Mouse (Mus musculus): ENCODE measurements around the gene Ints3.

The Ints3 gene

DNA sequence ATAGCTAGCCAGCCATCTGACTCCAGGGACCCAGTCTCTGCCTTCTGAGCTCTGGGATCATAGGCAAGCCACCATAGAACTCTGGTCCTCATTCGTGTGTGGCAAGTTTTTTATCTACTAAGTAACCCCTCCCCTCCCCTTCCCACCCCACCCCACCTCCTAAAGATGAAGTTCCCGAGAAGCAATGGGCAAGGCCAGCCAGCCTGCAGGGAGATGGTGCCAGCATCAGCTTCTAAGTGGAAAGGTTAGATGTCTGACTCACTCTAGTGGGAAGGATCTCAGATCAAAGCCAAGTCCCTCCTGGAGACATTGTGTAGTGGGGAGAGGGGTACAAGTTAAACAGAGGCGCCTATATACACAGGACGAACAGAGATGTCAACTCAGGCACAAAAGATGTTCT, 42.4 kb downstream of the Ints3 start:
- no peak for DNase-seq (ENCODE audit: low spot score in 2 of 2)

DNA sequence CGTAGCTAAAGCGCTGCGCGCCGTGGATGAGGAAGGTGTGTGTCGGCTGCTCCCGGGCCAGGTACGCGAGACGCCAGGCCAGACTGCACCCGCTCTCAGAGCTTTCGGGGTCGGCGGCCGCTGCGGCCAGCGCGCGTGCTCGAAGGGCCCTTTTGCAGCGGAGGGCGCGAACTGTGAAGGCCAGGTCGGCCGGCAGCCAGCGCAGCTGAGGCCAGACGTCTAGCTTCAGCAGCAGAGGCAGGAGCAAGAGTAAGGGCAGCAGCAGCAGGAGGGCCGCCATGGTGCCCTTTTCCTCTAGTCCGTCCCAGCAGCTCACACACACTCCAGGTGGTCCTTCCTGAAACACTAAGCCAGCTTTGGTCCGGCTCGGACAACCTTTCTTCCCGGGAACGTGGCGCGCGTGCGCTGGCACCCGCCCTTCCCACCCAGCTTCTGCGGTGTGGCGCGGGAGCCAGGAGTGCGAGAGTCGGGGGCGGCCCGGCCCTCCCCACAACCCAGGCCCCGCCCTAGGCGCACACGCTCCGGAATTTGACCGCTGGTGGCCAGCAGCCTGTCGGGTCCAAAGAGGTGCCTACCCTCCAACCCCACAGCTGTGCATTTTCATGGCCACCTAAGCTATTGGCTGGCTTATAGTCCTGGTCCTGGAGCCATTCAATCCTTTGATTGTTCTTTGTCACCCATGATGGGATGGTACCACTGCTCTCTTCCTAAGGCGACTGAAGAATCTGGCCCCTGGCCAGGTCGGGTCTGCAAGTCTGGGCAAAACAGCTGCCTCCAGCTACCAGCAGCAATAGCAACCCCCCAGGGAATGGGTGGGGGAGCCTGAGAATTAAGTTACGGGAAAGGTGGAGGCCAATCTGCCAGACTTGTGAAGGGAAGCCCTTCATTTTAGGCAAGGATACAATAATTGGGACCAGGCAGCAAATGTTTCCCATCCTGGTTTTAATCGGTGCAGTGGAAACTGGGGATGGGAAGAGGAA, 43.6 kb downstream of the Ints3 start, which contains the start of gene Slc27a3:
Slc27a3 (minus strand) TSS at position 428 of the 980 bp plus-strand sequence.
- no peak for DNase-seq (ENCODE audit: low spot score in 2 of 2)

DNA sequence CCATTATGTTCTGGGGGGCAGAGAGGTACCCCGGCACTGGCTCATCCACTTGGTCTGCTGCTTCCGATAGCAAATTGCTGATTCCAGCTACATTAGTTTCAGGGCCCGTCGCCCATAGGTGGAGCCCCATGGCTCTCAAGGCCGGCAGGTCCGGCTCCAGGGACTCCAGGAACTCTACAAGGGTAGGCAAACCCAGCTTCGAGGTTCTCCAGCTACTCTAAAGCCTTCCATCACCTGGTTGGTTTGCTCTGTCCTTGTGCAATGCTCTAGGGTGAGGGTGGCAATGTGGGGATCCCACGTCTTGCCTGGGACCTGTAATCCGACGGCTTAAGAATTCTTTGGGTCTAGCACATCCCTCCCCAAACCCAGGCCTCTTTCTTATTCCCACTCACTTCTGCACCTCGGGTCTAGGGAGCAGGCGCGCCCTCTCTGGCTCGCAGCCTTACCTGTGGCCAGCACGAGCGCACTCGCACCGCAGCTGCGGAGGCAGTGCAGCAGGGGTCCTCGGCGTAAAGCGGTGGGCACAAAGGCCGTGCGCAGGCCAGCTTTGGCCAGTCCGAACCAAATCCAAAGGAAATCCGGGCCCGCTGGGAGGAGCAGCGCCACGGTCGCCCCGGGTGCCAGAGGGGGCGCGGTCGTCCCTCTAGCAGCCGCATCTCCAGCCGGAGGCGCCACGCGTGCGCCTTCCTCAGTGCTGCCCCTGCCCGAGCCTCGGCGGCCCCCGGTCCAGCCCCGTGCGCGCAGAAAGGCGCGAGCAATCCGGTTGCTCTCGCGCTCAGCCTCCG, 44.5 kb downstream of the Ints3 start:
- DNase-seq (ENCODE audit: low spot score in 2 of 2), result no peak

DNA sequence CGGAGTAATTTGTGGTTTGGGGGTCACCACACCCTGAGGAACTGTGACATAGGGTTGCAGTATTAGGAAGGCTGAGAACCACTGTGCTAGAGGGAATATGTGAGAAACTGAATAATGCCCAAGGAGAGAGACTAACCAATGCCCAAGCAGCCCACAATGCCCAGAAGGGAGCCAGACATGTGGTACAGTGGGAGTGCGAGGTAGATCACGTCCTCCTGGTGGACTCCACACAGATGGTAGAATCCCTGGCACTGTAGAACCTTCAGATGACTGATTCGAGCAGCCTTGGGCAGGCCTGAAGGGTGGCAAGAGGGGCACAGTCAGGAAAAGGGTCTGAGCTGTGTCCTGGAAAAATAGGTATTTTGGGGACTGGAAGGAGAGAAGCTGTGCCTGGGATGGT, 45.2 kb downstream of the Ints3 start:
- DNase-seq (ENCODE audit: low spot score in 2 of 2), result no peak

DNA sequence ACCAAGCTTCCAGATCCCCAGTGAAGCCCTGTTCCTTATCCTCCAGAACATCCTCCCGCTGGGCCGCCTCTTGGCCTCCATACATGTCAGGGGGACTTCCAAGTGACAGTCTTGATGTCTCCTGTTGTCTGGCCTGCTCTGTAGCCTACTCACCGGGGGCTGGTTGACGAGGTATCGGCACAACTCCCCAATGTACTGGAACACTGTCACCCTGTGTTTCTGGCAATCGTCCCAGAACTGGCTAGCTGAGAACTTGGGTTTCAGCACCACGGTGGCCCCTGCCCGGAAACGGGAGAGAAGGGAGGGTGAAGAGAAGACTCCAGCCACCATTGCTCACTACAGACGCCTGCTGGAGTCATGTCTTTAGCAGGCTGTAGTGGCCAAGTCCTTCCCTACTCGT, 45.9 kb downstream of the Ints3 start:
- DNase-seq (ENCODE audit: low spot score in 2 of 2), result no peak

DNA sequence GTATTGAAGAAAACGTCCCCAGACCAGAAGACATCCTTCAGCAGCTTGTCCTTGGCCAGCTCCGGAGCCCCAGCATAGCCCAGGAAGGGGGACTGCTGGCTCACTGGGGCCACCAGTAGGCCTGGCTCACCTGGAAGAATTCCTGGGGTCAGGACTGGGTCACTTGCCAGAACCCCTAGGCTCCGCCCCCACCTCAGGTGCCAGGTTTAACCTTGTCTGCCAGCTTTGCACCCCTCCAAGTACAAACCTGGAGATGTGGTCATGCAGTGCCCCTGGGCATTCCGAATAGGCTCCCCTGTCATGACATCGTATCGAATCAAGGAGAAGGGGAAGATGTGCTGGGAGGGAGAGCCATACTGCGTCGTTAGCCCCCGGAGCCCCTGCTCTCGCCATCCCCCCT, 46.6 kb downstream of the Ints3 start:
- no peak for DNase-seq (ENCODE audit: low spot score in 2 of 2)

DNA sequence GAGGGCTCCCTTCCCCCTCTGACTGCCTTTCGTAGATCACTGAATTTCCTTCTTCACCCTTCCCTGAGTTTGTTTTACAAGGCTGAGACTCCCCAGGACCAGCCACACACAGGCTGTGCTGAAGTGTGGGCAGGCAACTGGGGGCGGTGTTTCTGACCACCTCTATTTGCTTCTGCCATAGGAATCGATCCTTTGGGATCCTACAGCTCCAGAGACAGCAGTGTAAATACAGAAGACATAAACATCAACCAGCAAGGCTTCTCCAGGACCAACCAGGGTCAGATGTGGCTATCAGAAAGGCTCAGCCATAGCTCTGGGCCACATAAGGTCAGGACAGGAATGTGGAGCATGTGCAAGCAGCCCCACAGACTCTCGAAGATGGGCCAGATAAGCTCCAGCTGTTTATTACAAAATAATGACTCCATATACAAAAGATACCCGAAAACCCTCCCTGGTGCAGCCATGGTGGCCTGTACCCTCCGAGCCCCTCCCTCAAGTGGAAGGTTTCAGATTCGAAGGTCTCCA, 48.5 kb downstream of the Ints3 start:
- no peak for DNase-seq (ENCODE audit: low spot score in 2 of 2)

DNA sequence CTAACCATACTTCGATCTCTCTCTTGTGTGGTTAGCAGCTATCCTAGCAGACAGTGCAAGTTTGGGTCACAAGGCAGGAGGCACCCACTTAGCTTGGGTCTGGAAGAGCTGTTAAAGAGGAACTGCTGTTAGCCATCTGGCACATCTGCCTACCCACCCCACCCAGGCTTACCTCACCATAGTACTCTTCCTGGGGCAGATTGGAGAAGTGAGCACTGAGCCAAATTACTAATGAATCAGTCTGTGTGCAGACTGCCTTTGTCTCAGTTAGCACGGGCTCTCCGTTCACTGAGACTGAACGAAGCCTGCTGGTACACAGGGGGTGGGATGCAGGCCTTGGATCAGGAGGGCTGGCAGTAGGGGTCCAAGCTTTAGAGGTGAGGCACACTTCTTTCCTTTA, 49.7 kb downstream of the Ints3 start:
- peak in 1 of 2 experiments; percentile 76 for DNase-seq (ENCODE audit: low spot score in 2 of 2)

DNA sequence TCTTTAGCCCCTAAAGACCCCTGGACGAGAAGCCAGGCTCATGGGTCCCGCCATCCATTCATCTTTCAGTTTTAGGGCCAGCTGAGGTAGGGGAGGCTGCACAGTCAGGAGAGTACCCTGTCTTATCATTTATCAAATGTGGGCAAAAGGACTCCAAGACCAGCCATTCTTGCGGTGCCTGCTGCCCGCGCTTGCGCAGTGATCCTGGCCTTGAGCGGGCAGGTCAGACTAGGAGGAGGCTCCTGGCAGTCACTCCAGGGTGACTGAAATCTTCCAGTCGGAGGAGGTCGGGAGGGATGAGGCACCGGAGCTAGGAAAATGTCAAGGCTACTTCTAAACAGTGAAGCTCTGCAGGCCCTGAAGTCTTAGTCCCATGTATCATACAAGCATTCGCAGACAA, 51.7 kb downstream of the Ints3 start:
- no peak for DNase-seq (ENCODE audit: low spot score in 2 of 2)

DNA sequence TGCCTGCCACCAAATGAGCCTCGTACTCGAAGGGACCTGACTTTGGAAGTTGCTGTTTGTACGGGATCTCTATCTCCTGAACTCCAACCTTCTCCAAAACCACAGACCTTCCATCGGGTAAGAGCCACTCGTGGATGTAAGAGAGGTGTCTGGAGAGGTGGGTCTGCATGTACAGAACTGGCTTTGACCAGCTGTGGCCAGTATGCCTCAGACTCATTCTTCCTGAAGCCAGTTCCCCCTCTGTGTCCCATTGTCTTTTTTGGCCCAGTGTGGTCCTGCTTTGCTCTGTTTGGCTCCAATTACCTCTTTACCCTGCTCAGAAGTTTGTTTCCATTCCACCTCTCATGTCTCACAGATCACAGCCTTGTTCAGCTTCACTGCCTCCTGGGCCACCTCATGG, 54.9 kb downstream of the Ints3 start:
- DNase-seq (ENCODE audit: low spot score in 2 of 2), result no peak

DNA sequence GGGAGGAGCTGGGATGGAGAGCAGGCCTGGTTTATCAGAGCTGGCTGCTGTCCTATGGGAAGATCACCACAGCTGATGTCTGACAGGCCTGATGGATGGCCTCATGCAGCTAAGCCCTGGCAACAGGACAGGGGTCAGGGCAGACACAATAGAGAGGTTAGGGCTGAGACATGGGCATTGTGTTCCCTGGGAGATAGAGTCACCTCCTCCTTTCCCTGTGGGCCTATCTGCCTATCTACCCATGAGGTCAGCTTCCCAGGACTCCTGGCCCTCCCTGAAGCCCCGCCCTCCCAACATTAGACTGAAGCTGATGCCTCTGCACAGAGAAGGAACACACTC, 57.2 kb downstream of the Ints3 start:
- DNase-seq (ENCODE audit: low spot score in 2 of 2), result no peak

DNA sequence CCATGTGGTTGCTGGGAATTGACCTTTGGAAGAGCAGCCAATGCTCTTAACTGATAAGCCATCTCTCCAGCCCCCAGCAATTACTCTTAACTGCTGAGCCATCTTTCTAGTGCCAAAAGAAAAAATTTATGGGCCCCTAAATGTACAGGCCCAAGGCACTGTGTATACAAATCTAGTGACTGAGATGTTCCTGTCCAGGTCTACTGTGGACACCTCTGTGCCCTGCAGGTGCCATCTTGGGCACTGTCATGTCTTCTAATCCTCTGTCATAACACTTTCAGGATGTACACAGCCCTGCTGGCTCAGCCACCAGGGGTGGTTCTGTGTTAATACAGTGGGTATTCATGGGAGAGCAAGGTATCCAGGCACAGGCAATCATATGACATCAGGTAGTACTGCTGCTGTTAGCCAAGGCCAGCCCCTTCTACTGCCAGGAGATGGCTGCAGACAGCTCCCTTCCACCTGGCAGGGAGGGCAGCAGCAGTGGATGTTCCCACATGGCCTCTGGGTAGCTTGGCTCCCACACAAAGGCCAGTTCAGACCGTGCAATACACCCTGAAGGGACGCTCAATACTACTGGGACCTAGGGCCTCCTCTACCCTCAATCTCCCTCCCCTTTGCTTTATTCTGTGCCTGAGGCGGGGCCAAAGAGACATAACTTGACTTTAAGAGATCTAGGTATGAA, 57.7 kb downstream of the Ints3 start:
- no peak for DNase-seq (ENCODE audit: low spot score in 2 of 2)

DNA sequence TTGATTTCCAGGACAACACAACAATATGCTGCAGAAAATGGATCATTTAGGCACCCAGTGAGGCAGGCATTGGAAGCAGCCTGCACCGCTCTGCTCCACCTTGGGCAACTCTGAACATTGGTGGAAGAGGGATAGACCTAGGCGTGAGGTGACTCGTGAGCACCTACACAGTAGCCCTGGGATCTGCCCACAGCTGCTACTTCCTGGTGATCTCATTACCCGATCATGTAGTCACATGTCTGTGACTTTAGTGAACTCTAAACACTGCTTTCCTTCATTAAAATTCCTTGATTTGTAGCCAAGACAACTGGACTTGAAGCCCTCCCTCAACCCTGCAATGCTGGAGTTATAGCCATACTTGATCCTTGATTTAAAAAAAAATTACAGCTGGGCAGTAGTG, 59.1 kb downstream of the Ints3 start:
- no peak for DNase-seq (ENCODE audit: low spot score in 2 of 2)

DNA sequence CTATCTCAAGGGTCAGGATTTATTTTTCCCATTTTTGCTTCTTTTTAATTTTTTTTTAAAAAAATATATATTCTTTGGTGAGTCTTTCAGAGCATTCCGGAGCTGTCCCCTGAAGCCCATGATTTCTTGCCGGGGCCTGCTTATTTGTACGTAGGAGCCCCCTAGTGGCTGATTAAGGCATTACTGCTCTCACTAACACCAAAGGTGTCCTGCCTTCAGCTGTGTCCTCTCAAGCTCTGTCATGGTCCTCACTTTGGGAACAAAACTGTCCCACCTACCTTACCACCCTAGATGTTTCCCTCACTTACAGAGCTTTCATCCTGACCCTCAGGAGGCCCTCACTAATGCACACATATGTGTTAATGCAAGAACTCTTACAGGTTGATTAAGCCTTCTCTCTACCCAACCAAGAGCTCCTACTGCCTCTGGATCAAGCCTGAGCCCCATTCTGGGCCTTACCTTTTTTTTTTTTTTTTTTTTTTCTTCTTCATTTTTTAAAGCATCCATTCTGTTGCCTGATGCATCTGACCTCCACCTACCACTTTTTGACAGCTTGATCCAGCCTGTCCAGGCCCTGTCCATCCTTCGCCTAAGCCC, 59.9 kb downstream of the Ints3 start:
- peak; percentile 73 to 79 for DNase-seq (ENCODE audit: low spot score in 2 of 2)

DNA sequence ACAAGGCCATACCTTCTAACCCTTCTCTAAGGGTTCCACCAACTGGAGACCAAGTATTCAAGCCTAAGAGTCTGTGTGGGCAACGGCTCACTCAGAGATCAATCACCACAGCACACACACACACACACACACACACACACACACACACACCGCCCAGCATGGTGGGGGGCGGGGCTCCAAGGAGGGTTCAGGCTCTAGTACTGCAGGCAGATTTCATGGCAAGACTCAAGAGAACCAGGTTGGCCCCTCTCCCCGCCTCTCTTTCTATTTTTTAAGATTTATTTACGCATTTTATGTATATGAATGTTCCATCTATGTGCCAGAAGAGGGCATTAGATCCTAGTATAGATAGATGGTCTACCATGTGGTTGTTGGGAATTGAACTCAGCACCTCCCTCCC, 60.6 kb downstream of the Ints3 start:
- DNase-seq (ENCODE audit: low spot score in 2 of 2), result no peak

DNA sequence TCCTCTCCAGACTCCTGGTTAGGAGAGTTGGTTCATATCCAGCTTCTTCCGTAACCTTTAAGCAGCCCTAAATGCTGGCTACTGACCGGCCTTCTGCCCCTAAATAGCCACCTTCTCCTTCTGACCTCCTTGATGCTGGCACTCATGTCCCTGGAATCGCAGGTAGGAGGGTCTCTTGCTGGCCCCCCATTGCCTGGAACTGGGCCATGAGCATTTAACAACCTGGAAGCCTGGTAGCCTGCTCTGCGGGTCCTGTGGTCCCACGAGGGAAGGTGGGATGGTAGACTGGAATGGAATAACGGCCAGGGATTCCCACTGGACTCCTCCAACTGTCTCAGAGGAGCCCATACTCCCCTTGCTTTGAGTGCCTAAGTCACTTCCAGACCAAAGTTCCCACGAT, 61.6 kb downstream of the Ints3 start:
- DNase-seq (ENCODE audit: low spot score in 2 of 2), result no peak

DNA sequence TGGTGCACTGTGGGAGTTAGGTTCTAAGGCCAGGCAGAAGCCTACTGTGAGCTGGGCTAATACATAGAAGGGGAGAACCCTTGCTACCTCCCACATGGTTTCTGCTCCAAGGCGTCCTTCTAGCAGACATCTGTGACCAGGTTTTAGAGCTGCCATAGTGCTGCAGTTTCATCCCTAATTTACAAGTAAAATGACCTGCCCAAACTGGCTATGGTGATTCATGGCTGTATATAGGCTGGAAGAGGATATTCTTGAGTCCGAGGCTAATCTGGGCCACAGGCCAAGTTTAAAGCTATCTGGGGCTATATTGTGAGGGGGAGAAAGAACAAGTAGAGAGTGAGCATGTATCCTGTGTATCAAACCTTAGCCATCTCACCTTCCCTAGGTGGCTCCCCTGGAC, 64.4 kb downstream of the Ints3 start:
- no peak for DNase-seq (ENCODE audit: low spot score in 2 of 2)

DNA sequence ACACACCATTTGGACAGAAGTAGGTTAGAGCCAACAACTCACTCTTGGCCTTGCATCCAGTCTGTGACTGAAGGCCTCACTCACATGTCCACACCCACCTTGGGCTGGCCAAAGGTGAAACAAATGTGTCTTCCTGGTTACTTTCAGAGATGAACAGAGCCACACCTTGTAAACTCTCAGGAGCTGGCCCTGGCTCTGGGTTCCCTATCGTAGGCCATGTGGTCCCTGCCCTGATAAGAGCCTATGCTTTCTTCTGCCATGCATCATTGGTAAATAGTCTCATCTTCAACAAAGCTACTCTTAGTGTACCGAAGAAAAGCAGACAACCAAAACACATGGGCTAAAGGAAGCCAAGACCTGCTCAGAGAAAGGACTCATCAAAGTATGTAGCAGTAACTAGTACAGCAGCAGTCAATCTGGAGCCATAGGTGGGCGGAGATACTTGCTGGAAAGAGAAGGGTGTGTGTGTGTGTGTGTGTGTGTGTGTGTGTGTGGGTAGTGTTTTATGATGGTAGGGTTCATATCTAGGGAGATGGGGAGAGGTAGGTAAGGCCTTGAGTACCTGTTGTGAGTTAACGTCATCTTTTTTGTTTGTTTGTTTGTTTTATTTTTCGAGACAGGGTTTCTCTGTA, 66.3 kb downstream of the Ints3 start:
- DNase-seq (ENCODE audit: low spot score in 2 of 2), result no peak

DNA sequence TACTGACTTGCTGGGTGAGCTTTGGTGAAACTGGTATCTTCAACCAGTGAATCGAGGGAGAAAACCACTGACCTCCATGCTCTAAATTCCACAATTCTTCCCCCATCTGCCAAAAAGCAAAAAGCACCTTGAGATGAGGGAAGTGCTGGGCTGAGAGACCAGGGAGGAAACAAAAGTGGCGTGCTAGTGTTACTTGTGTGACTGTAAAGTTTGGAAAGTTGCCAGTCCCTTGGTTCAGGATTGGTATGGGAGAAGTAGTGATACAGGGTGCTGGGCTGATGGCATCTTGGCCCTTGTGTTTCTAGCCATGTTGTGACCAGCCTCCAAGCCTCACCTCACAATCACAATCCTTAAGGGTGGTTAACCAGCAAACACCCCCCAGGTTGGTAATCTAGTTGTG, 71.1 kb downstream of the Ints3 start:
- DNase-seq (ENCODE audit: low spot score in 2 of 2), result no peak

DNA sequence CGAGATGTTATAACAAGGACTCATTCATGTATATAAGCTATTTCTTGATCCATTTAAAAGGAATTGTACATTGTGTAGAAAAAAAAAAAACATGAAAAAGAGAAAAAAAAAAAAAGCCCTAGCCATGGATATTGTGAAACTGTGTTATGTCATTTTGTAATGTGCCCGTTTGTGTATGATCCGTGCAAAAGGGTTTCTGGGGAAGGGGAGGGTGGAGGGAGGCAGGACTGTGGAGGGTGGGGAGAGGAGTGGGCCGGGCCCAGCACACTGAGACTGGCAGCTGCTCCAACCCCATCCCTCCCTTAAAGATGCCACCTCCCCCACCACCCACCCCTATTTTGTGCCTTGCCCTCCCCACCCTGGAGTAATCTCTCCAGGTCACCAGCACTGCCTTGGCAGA, 71.9 kb downstream of the Ints3 start:
- DNase-seq (ENCODE audit: low spot score in 2 of 2), result no peak

DNA sequence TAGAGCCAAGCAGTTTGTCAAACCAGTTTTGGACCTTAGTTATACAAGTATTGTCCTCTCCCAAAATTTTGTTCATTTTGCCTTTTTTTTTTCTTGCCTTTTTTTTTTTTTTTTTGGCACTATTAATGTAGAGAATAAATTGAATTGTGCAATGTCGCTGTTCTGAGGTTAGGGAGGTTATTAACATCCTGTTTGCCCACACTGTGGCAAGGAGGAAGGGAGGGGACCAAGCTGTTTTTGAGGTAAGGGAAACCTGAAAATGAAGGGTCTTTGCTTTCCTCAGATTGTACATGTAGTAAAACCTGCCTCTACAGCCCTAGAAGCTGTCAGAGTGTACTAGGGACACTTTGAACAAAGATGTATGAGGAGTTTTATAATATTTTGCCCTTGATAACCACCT, 74.2 kb downstream of the Ints3 start:
- DNase-seq (ENCODE audit: low spot score in 2 of 2), result no peak
